Mouse (Mus musculus): ENCODE results near the gene Kcnmb1. TPM values are rescaled to one million over a fixed set of nuclear protein-coding genes. Genes with fewer than 3 reads are reported as not detected.

The Kcnmb1 gene
- polyA plus RNA-seq, 1 experiment from 2014 or later: 0.09 TPM

DNA sequence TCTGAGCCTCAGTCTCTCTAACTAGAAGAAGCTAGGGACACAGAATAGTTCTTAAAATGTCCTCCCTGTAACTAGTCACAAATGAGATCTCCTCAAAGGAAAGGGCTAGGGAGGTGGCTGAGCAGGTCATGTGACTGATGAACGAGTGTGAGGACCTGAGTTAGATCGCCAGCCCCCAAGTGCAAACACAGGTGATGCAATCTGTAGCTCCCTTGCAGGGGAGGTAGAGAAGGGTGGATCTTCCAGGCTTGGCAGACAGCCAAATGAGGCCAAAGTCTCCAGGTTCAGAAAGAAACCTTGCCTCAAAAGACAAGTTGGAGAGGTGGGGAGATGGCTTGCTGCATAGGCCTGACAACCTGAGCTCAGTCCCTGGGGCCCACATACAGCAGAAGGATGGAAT lies 36.3 kb upstream of the Kcnmb1 start:
- Histone ChIP-seq H3K36me3 (ENCODE audit: control insufficient read depth, insufficient read depth) (no peaks in the 10 kb centered on the region), H3K4me1 (ENCODE audit: control insufficient read depth, low read depth, low read length) (no peaks in the 10 kb centered on the region), H3K27ac (ENCODE audit: low read length) (no peak overlapping the region), H3K4me2 (ENCODE audit: low read depth, low read length) (no peak overlapping the region), H3K4me3 (ENCODE audit: low read depth, low read length) (no peak overlapping the region), H3K27me3 (ENCODE audit: control insufficient read depth, insufficient read depth, low read depth, low read length) (no peaks in the 10 kb centered on the region), H3K9me3 (replicated peaks; ENCODE audit: control insufficient read depth, low read length) (no peaks in the 10 kb centered on the region), H3K9ac (ENCODE audit: low read depth, low read length) (no peak overlapping the region)
- 24% methylated on average over 2 of the region's 2 CpGs for WGBS (ENCODE audit: insufficient replicate concordance)
- ATAC-seq (ENCODE audit: low read depth): peak; percentile 64

DNA sequence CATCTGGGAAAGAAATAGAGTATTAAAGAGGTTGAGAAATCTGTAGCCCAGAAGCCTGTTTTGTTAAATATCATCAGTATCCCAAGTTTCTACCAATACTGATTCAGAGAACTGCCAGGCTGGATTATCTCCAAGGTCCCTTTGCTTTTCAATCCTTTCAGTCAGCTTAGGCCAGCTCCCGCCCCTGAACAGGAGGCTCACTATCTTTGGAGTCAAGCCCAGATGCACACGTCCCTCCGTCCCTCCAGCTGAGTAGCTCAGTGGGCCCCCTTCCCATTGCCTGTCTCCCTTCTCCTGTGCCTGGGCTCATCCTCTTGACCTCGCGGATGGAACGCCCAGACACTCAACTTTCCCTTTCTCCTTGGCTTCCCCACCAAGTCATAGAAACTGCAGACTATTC lies 35.5 kb upstream of the Kcnmb1 start:
- WGBS (ENCODE audit: insufficient replicate concordance): 59% methylated on average over 6 of the region's 6 CpGs
- H3K36me3 ChIP-seq (ENCODE audit: control insufficient read depth, insufficient read depth): no peaks in the 10 kb centered on the region

GRCm38 (mm10) chr11:33927836-33928235 lies 35.0 kb upstream of the Kcnmb1 start:
- Histone ChIP-seq H3K36me3 (ENCODE audit: control insufficient read depth, insufficient read depth) (no peaks in the 10 kb centered on the region), H3K27ac (ENCODE audit: low read length) (no peak overlapping the region), H3K4me3 (ENCODE audit: low read depth, low read length) (no peak overlapping the region), H3K4me1 (ENCODE audit: control insufficient read depth, low read depth, low read length) (no peaks in the 10 kb centered on the region; the same call in 1 of the 2 replicates), H3K9ac (ENCODE audit: low read depth, low read length) (no peak overlapping the region), H3K4me2 (ENCODE audit: low read depth, low read length) (no peak overlapping the region), H3K9me3 (replicated peaks; ENCODE audit: control insufficient read depth, low read length) (no peaks in the 10 kb centered on the region), H3K27me3 (ENCODE audit: control insufficient read depth, insufficient read depth, low read depth, low read length) (no peaks in the 10 kb centered on the region)
- WGBS (ENCODE audit: insufficient replicate concordance): 55% methylated on average over 4 of the region's 4 CpGs
- no peak for ATAC-seq (ENCODE audit: low read depth)

More for the DNA sequence above, 35.5 kb upstream of the Kcnmb1 start:
- no peaks in the 10 kb centered on the region for H3K27me3 ChIP-seq (ENCODE audit: control insufficient read depth, insufficient read depth, low read depth, low read length)
- H3K9ac ChIP-seq (ENCODE audit: low read depth, low read length): no peak overlapping the region
- H3K27ac ChIP-seq (ENCODE audit: low read length): no peak overlapping the region
- no peaks in the 10 kb centered on the region; the same call in 1 of the 2 replicates for H3K4me1 ChIP-seq (ENCODE audit: control insufficient read depth, low read depth, low read length)
- no peak overlapping the region for H3K4me3 ChIP-seq (ENCODE audit: low read depth, low read length)
- no peak for ATAC-seq (ENCODE audit: low read depth)
- H3K9me3 ChIP-seq (replicated peaks; ENCODE audit: control insufficient read depth, low read length): no peaks in the 10 kb centered on the region
- H3K4me2 ChIP-seq (ENCODE audit: low read depth, low read length): no peak overlapping the region

DNA sequence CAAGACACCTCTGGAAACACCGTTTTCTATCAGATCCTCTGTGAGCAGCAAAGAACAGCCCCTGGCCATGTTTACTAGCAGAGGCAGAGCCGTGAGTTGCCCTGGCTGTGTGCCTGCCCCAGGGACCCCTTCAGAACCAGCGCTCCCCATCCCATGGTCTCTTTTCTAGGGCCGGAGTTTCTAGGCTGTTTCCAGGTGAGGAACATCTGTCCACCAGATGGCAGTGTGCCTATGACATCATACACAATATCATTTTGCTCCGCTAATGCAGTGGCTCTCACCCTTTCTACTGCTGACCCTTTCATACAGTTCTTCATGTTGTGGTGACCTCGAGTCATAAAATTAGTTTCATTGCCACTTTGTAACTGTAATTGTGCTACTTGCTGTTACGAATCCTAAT lies 34.2 kb upstream of the Kcnmb1 start:
- Histone ChIP-seq H3K4me1 (ENCODE audit: control insufficient read depth, low read depth, low read length) (no peaks in the 10 kb centered on the region; the same call in 1 of the 2 replicates), H3K27ac (ENCODE audit: low read length) (no peak overlapping the region), H3K4me3 (ENCODE audit: low read depth, low read length) (no peak overlapping the region), H3K9me3 (replicated peaks; ENCODE audit: control insufficient read depth, low read length) (no peaks in the 10 kb centered on the region), H3K4me2 (ENCODE audit: low read depth, low read length) (no peak overlapping the region), H3K9ac (ENCODE audit: low read depth, low read length) (no peak overlapping the region), H3K36me3 (ENCODE audit: control insufficient read depth, insufficient read depth) (no peaks in the 10 kb centered on the region), H3K27me3 (ENCODE audit: control insufficient read depth, insufficient read depth, low read depth, low read length) (no peaks in the 10 kb centered on the region)
- ATAC-seq (ENCODE audit: low read depth): no peak
- 30% methylated on average over 7 of the region's 7 CpGs for whole genome bisulfite sequencing (ENCODE audit: insufficient replicate concordance)

- Histone ChIP-seq H3K27me3 (ENCODE audit: control insufficient read depth, insufficient read depth, low read depth, low read length) (no peaks in the 10 kb centered on the region), H3K4me3 (ENCODE audit: low read depth, low read length) (no peak overlapping the region)
- WGBS (ENCODE audit: insufficient replicate concordance): 62% methylated on average over 11 of the region's 11 CpGs
Observed at GRCm38 (mm10) chr11:33929412-33929811, 33.4 kb upstream of the Kcnmb1 start.

DNA sequence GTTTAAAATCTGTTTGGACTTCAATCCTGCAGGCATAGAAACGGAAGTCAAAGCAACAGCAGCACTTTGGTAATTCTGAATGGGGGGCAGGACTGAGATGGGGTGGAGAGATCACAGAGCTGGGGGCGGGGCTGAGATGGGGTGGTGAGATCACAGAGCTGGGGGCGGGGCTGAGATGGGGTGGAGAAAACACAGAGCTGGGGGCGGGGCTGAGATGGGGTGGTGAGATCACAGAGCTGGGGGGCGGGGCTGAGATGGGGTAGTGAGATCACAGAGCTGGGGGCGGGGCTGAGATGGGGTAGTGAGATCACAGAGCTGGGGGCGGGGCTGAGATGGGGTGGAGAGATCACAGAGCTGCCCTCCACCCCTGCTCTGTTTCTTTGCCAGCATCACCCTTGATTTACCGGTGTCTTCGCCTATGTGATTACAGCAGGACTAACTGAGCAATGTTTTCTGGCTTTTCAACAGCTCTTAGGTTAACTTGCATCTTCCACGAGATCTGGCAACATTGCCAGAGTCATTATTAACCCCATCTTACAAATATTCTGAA lies 30.9 kb upstream of the Kcnmb1 start:
- Histone ChIP-seq H3K4me1 (ENCODE audit: control insufficient read depth, low read depth, low read length) (no peaks in the 10 kb centered on the region; the same call in 1 of the 2 replicates), H3K9me3 (replicated peaks; ENCODE audit: control insufficient read depth, low read length) (no peaks in the 10 kb centered on the region), H3K4me3 (ENCODE audit: low read depth, low read length) (no peak overlapping the region), H3K27ac (ENCODE audit: low read length) (no peak overlapping the region), H3K4me2 (ENCODE audit: low read depth, low read length) (peak overlapping the region; percentile 5; the same call in 1 of the 2 replicates), H3K9ac (ENCODE audit: low read depth, low read length) (no peak overlapping the region), H3K27me3 (ENCODE audit: control insufficient read depth, insufficient read depth, low read depth, low read length) (no peaks in the 10 kb centered on the region), H3K36me3 (ENCODE audit: control insufficient read depth, insufficient read depth) (no peaks in the 10 kb centered on the region)
- 11% methylated on average over 7 of the region's 10 CpGs for WGBS (ENCODE audit: insufficient replicate concordance)
- no peak for ATAC-seq (ENCODE audit: low read depth)

More at GRCm38 (mm10) chr11:33929412-33929811, 33.4 kb upstream of the Kcnmb1 start:
- Histone ChIP-seq H3K4me2 (ENCODE audit: low read depth, low read length) (no peak overlapping the region), H3K9ac (ENCODE audit: low read depth, low read length) (no peak overlapping the region), H3K4me1 (ENCODE audit: control insufficient read depth, low read depth, low read length) (no peaks in the 10 kb centered on the region; the same call in 1 of the 2 replicates), H3K9me3 (replicated peaks; ENCODE audit: control insufficient read depth, low read length) (no peaks in the 10 kb centered on the region), H3K36me3 (ENCODE audit: control insufficient read depth, insufficient read depth) (no peaks in the 10 kb centered on the region), H3K27ac (ENCODE audit: low read length) (no peak overlapping the region)
- ATAC-seq (ENCODE audit: low read depth): no peak

GRCm38 (mm10) chr11:33932386-33933111 lies 30.3 kb upstream of the Kcnmb1 start:
- no peaks in the 10 kb centered on the region for H3K27me3 ChIP-seq (ENCODE audit: control insufficient read depth, insufficient read depth, low read depth, low read length)
- H3K27ac ChIP-seq (ENCODE audit: low read length): no peak overlapping the region
- no peak overlapping the region for H3K4me3 ChIP-seq (ENCODE audit: low read depth, low read length)
- 37% methylated on average over 18 of the region's 18 CpGs for WGBS (ENCODE audit: insufficient replicate concordance)
- H3K36me3 ChIP-seq (ENCODE audit: control insufficient read depth, insufficient read depth): no peaks in the 10 kb centered on the region
- H3K9ac ChIP-seq (ENCODE audit: low read depth, low read length): no peak overlapping the region
- H3K9me3 ChIP-seq (replicated peaks; ENCODE audit: control insufficient read depth, low read length): no peaks in the 10 kb centered on the region
- peak overlapping the region; percentile 5; the same call in 1 of the 2 replicates for H3K4me2 ChIP-seq (ENCODE audit: low read depth, low read length)
- no peaks in the 10 kb centered on the region; the same call in 1 of the 2 replicates for H3K4me1 ChIP-seq (ENCODE audit: control insufficient read depth, low read depth, low read length)
- ATAC-seq (ENCODE audit: low read depth): no peak

GRCm38 (mm10) chr11:33934286-33934685 lies 28.5 kb upstream of the Kcnmb1 start:
- no peaks in the 10 kb centered on the region for H3K9me3 ChIP-seq (replicated peaks; ENCODE audit: control insufficient read depth, low read length)
- H3K9ac ChIP-seq (ENCODE audit: low read depth, low read length): no peak overlapping the region
- H3K4me1 ChIP-seq (ENCODE audit: control insufficient read depth, low read depth, low read length): no peaks in the 10 kb centered on the region; the same call in 1 of the 2 replicates
- no peaks in the 10 kb centered on the region for H3K27me3 ChIP-seq (ENCODE audit: control insufficient read depth, insufficient read depth, low read depth, low read length)
- no peak for ATAC-seq (ENCODE audit: low read depth)
- no peak overlapping the region for H3K27ac ChIP-seq (ENCODE audit: low read length)
- 60% methylated on average over 9 of the region's 9 CpGs for WGBS (ENCODE audit: insufficient replicate concordance)
- H3K4me3 ChIP-seq (ENCODE audit: low read depth, low read length): no peak overlapping the region
- no peaks in the 10 kb centered on the region for H3K36me3 ChIP-seq (ENCODE audit: control insufficient read depth, insufficient read depth)
- H3K4me2 ChIP-seq (ENCODE audit: low read depth, low read length): no peak overlapping the region

DNA sequence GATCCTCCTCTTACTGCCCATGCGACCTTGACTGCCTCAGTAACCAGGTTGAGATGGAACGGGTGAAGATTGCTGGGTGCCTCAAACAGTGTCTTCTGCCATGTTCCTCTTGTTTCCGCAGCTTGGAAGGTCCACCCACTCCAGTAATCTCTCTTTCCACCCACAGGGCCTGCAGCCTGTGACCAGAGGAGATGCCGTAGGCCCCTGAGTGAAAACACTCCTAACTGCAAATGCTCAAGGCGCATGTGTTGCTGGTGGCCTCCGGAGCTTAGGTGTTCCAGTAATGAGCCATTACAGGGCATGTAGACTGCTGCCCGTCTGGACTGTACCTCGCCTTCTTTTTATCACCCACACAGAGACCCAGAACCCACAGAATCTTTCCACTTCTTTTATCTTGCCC lies 25.2 kb upstream of the Kcnmb1 start:
- Histone ChIP-seq H3K4me3 (ENCODE audit: low read depth, low read length) (no peak overlapping the region), H3K36me3 (ENCODE audit: control insufficient read depth, insufficient read depth) (no peaks in the 10 kb centered on the region), H3K9me3 (replicated peaks; ENCODE audit: control insufficient read depth, low read length) (no peaks in the 10 kb centered on the region), H3K27me3 (ENCODE audit: control insufficient read depth, insufficient read depth, low read depth, low read length) (no peaks in the 10 kb centered on the region), H3K4me2 (ENCODE audit: low read depth, low read length) (no peak overlapping the region), H3K27ac (ENCODE audit: low read length) (no peak overlapping the region), H3K9ac (ENCODE audit: low read depth, low read length) (no peak overlapping the region), H3K4me1 (ENCODE audit: control insufficient read depth, low read depth, low read length) (no peaks in the 10 kb centered on the region)
- no peak for ATAC-seq (ENCODE audit: low read depth)
- WGBS (ENCODE audit: insufficient replicate concordance): 64% methylated on average over 8 of the region's 8 CpGs

Measured in liver, embryonic 16.5 days (tissue).